ENCODE assay signal across 17 mouse cellular contexts in genomic region chr5:124152734-124153133, GRCm38 (mm10).
"Had no signal": no experiment of that assay in that cellular context is flagged by ENCODE, and none has a peak within 500 bp of the region (broad histone marks: within the 10 kb centered on the region; RNA-seq: fewer than 3 reads in every experiment).

No protein-coding gene starts in this region.

- DNase-seq: kidney, adult 11 months; kidney, adult 8-10 months; kidney, postnatal 10 days; kidney, postnatal 36 days; layer of hippocampus, adult 9-11 months; layer of hippocampus, postnatal 36 days; liver, embryonic 13.5 days; thymus, adult 18-20 months; thymus, postnatal 36 days had no signal

- H3K36me3 ChIP-seq: intestine, embryonic 15.5 days had no signal

- H3K4me1 ChIP-seq: intestine, embryonic 15.5 days; kidney, embryonic 15.5 days; liver, embryonic 13.5 days; midbrain, embryonic 12.5 days; midbrain, embryonic 15.5 days; neural tube, embryonic 13.5 days had no signal

- ATAC-seq: intestine, embryonic 15.5 days; midbrain, embryonic 15.5 days had no signal

- H3K4me2 ChIP-seq: intestine, embryonic 15.5 days; kidney, embryonic 15.5 days; liver, embryonic 13.5 days; midbrain, embryonic 12.5 days; midbrain, embryonic 15.5 days; neural tube, embryonic 13.5 days had no signal

- H3K9me3 ChIP-seq: intestine, embryonic 15.5 days; kidney, embryonic 15.5 days; liver, embryonic 13.5 days; midbrain, embryonic 12.5 days; midbrain, embryonic 15.5 days; neural tube, embryonic 13.5 days had no signal

- H3K27me3 ChIP-seq: intestine, embryonic 15.5 days; kidney, embryonic 15.5 days; liver, embryonic 13.5 days; midbrain, embryonic 12.5 days; midbrain, embryonic 15.5 days; neural tube, embryonic 13.5 days had no signal

- H3K9ac ChIP-seq: intestine, embryonic 15.5 days; kidney, embryonic 15.5 days; liver, embryonic 13.5 days; midbrain, embryonic 12.5 days; midbrain, embryonic 15.5 days; neural tube, embryonic 13.5 days had no signal

- H3K27ac ChIP-seq: intestine, embryonic 15.5 days; kidney, embryonic 15.5 days; left cerebral cortex, adult 2 months; liver, embryonic 13.5 days; macrophage; midbrain, embryonic 12.5 days; midbrain, embryonic 15.5 days; neural tube, embryonic 13.5 days had no signal

- H3K4me3 ChIP-seq: intestine, embryonic 15.5 days; kidney, embryonic 15.5 days; left cerebral cortex, adult 2 months; liver, embryonic 13.5 days; midbrain, embryonic 12.5 days; midbrain, embryonic 15.5 days; myocyte; neural tube, embryonic 13.5 days had no signal
